Mouse (Mus musculus) liver, adult 2 months (tissue): ENCODE measurements around the gene R3hdm2. TPM values are rescaled to one million over a fixed set of nuclear protein-coding genes. Genes with fewer than 3 reads are reported as not detected.

Source experiments
- DNase-seq: peaks from one replicate; pipeline ENCODE4 v3.0.0-alpha.2; 2011; ENCODE audit warnings: low read depth, low spot score; ENCODE audit errors: extremely low read depth
- H3K27ac ChIP-seq: fragments of 200-500 bp; replicated peaks from 2 replicates; pipeline ENCODE4 v1.5.1; 2012; ENCODE audit warnings: low read depth, mild to moderate bottlenecking, control low read depth, inconsistent platforms, low read length; ENCODE audit not compliant: insufficient read depth
- H3K27me3 ChIP-seq: fragments of 200-500 bp; 2 replicates; pipeline ENCODE4 v1.6.1; 2012; ENCODE audit warnings: mild to moderate bottlenecking, moderate library complexity, low read length, inconsistent platforms; ENCODE audit not compliant: control insufficient read depth, insufficient read depth
- H3K36me3 ChIP-seq: fragments of 200-500 bp; 2 replicates; pipeline ENCODE4 v1.6.1; 2012; ENCODE audit warnings: low read length, inconsistent platforms; ENCODE audit not compliant: control insufficient read depth, insufficient read depth
- H3K4me1 ChIP-seq: fragments of 200-500 bp; 2 replicates; pipeline ENCODE4 v1.6.1; 2011; ENCODE audit warnings: low read length; ENCODE audit not compliant: control insufficient read depth, insufficient read depth
- H3K4me3 ChIP-seq: fragments of 200-500 bp; 2 replicates; pipeline ENCODE4 v1.5.1; 2011; ENCODE audit warnings: low read depth, mild to moderate bottlenecking, control low read depth, low read length, moderate library complexity; ENCODE audit not compliant: insufficient read depth
- H3K79me2 ChIP-seq: fragments of 200-500 bp; 2 replicates; pipeline ENCODE4 v1.6.1; 2012; ENCODE audit warnings: inconsistent platforms, mild to moderate bottlenecking, low read length, moderate library complexity; ENCODE audit not compliant: control insufficient read depth, insufficient read depth
- H3K9ac ChIP-seq: fragments of 200-500 bp; 2 replicates; pipeline ENCODE4 v1.6.1; 2012; ENCODE audit warnings: low read depth, mild to moderate bottlenecking, control low read depth, inconsistent platforms, low read length
- CTCF ChIP-seq: fragments of 200-500 bp; IDR thresholded peaks from 2 replicates; pipeline ENCODE4 v1.5.1; 2011; ENCODE audit warnings: low read depth, low read length, control low read depth
- POLR2A ChIP-seq: fragments of 200-500 bp; IDR thresholded peaks from 2 replicates; pipeline ENCODE4 v1.6.1; 2011; ENCODE audit warnings: low read length, control low read depth; ENCODE audit not compliant: insufficient read depth; ENCODE audit errors: extremely low read depth
- WGBS: fragments of 180-500 bp; shearing (Covaris S2); methylation state at CpG from one replicate; pipeline ENCODE4 v1.1.7; 2018; 5-methylcytosine and 5-hydroxymethylcytosine counted together
- polyA plus RNA-seq: library from polyadenylated mRNA; depleted of rRNA; stranded (reverse); fragments of >200 nt; gene quantifications from 2 replicates; pipeline ENCODE4 v1.2.3, GENCODE M21; 2012; rRNA removed
- total RNA-seq: library from RNA; depleted of rRNA; stranded (reverse); fragments of >200 nt; gene quantifications from 2 replicates; pipeline ENCODE4 v1.2.3, GENCODE M21; 2014; rRNA removed

Gene R3hdm2
- total and polyA plus RNA-seq, 2 experiments: 15.8 to 66.9 TPM

GRCm38 (mm10) chr10:127546505-127546904 lies 166.4 kb downstream of the R3hdm2 start:
- Histone ChIP-seq H3K79me2 (no peaks in the 10 kb centered on the region), H3K4me3 (no peak overlapping the region), H3K4me1 (no peaks in the 10 kb centered on the region), H3K9ac (no peak overlapping the region), H3K27me3 (no peaks in the 10 kb centered on the region), H3K36me3 (peaks cover 66% of the 10 kb centered on the region), H3K27ac (no peak overlapping the region)
- WGBS: 86% methylated on average over 7 of the region's 7 CpGs
- DNase-seq: no peak
- TF ChIP-seq CTCF: no peak
- no peak for TF ChIP-seq POLR2A

GRCm38 (mm10) chr10:127548236-127548635 lies 168.1 kb downstream of the R3hdm2 start:
- TF ChIP-seq POLR2A: no peak
- no peak for TF ChIP-seq CTCF
- H3K27ac ChIP-seq: no peak overlapping the region
- 96% methylated on average over 15 of the region's 15 CpGs for WGBS

More at GRCm38 (mm10) chr10:127548236-127548635, 168.1 kb downstream of the R3hdm2 start:
- H3K27me3 ChIP-seq: no peaks in the 10 kb centered on the region
- no peaks in the 10 kb centered on the region for H3K4me1 ChIP-seq
- no peak overlapping the region for H3K9ac ChIP-seq
- no peak for DNase-seq
- peaks cover 69% of the 10 kb centered on the region for H3K36me3 ChIP-seq
- H3K4me3 ChIP-seq: no peak overlapping the region
- no peaks in the 10 kb centered on the region for H3K79me2 ChIP-seq

Other genes starting within 250 kb of the R3hdm2 start
- gene B4galnt1, start 215.1 kb upstream of the R3hdm2 start, total RNA-seq: 21.9 and 36.3 TPM in 2 replicates
- 85.0 and 89.8 TPM in 2 replicates for gene B4galnt1, start 215.1 kb upstream of the R3hdm2 start, polyA plus RNA-seq
- 1.3 and 3.1 TPM in 2 replicates for gene Slc26a10, start 199.7 kb upstream of the R3hdm2 start, total RNA-seq
- 4.1 and 5.8 TPM in 2 replicates for gene Slc26a10, start 199.7 kb upstream of the R3hdm2 start, polyA plus RNA-seq
- 0.83 and 0.87 TPM in 2 replicates for gene Arhgef25, start 190.2 kb upstream of the R3hdm2 start, total RNA-seq
- 0.91 and 1.4 TPM in 2 replicates for gene Arhgef25, start 190.2 kb upstream of the R3hdm2 start, polyA plus RNA-seq
- 1.5 and 1.8 TPM in 2 replicates for gene Dtx3, start 184.6 kb upstream of the R3hdm2 start, total RNA-seq
- gene Dtx3, start 184.6 kb upstream of the R3hdm2 start, polyA plus RNA-seq: 5.2 and 10.0 TPM in 2 replicates
- 8.9 and 10.7 TPM in 2 replicates for gene Pip4k2c, start 168.7 kb upstream of the R3hdm2 start, total RNA-seq
- gene Pip4k2c, start 168.7 kb upstream of the R3hdm2 start, polyA plus RNA-seq: 13.0 and 13.9 TPM in 2 replicates
- 0.55 and 0.74 TPM in 2 replicates for gene Kif5a, start 117.0 kb upstream of the R3hdm2 start, total RNA-seq
- 5.0 and 10.7 TPM in 2 replicates for gene Kif5a, start 117.0 kb upstream of the R3hdm2 start, polyA plus RNA-seq
- gene Dctn2, start 114.0 kb upstream of the R3hdm2 start, total RNA-seq: 71.3 and 78.5 TPM in 2 replicates
- 122 and 132 TPM in 2 replicates for gene Dctn2, start 114.0 kb upstream of the R3hdm2 start, polyA plus RNA-seq
- gene Mbd6, start 91.3 kb upstream of the R3hdm2 start, total RNA-seq: 1.0 and 2.6 TPM in 2 replicates
- gene Mbd6, start 91.3 kb upstream of the R3hdm2 start, polyA plus RNA-seq: 14.4 and 19.2 TPM in 2 replicates
- gene Mars, start 68.5 kb upstream of the R3hdm2 start, total RNA-seq: 59.6 and 67.3 TPM in 2 replicates
- gene Mars, start 68.5 kb upstream of the R3hdm2 start, polyA plus RNA-seq: 65.6 and 70.7 TPM in 2 replicates
- 1.5 and 2.0 TPM in 2 replicates for gene Arhgap9, start 58.4 kb upstream of the R3hdm2 start, total RNA-seq
- 1.8 and 2.1 TPM in 2 replicates for gene Arhgap9, start 58.4 kb upstream of the R3hdm2 start, polyA plus RNA-seq
- not detected in 2 replicates for gene Gli1, start 38.4 kb upstream of the R3hdm2 start, total RNA-seq
- 0.04 TPM in 2 replicates for gene Gli1, start 38.4 kb upstream of the R3hdm2 start, polyA plus RNA-seq
- gene Inhbe, start 25.9 kb upstream of the R3hdm2 start, total RNA-seq: 4.8 and 7.5 TPM in 2 replicates
- 20.8 and 22.6 TPM in 2 replicates for gene Inhbe, start 25.9 kb upstream of the R3hdm2 start, polyA plus RNA-seq
- gene Inhbc, start 9.9 kb upstream of the R3hdm2 start, total RNA-seq: 8.2 and 18.4 TPM in 2 replicates
- 58.0 and 61.8 TPM in 2 replicates for gene Inhbc, start 9.9 kb upstream of the R3hdm2 start, polyA plus RNA-seq
- 0.20 and 0.37 TPM in 2 replicates for gene Stac3, start 121.4 kb downstream of the R3hdm2 start, total RNA-seq
- 0.42 and 0.49 TPM in 2 replicates for gene Stac3, start 121.4 kb downstream of the R3hdm2 start, polyA plus RNA-seq
- gene Ndufa4l2, start 134.6 kb downstream of the R3hdm2 start, total RNA-seq: 0.09 and 0.40 TPM in 2 replicates
- gene Ndufa4l2, start 134.6 kb downstream of the R3hdm2 start, polyA plus RNA-seq: 4.0 and 4.4 TPM in 2 replicates
- gene Shmt2, start 142.1 kb downstream of the R3hdm2 start, total RNA-seq: 130 and 154 TPM in 2 replicates
- 309 and 324 TPM in 2 replicates for gene Shmt2, start 142.1 kb downstream of the R3hdm2 start, polyA plus RNA-seq
- not detected in 2 replicates for gene Nxph4, start 154.2 kb downstream of the R3hdm2 start, total RNA-seq
- gene Nxph4, start 154.2 kb downstream of the R3hdm2 start, polyA plus RNA-seq: 0.05 TPM in 1 of 2 replicates, not detected in the other
- gene Lrp1, start 240.8 kb downstream of the R3hdm2 start, total RNA-seq: 193 and 278 TPM in 2 replicates
- 354 and 373 TPM in 2 replicates for gene Lrp1, start 240.8 kb downstream of the R3hdm2 start, polyA plus RNA-seq